Mouse (Mus musculus) E14TG2a.4 (cell line): Measurements from ENCODE around the gene Hist1h3f.
"Not testable (repeated sequence)": the region's sequence is repeated elsewhere in the genome, so short reads cannot be mapped to it uniquely, and the experiment has no call there.

Experiments
- H3K27me3 ChIP-seq: 2 replicates; pipeline ENCODE4 v1.6.1; 2014; ENCODE audit warnings: low read length, control low read depth; ENCODE audit not compliant: insufficient read depth
- H3K36me3 ChIP-seq: 2 replicates; pipeline ENCODE4 v1.6.1; 2014; ENCODE audit warnings: low read length, control low read depth; ENCODE audit not compliant: insufficient read depth
- H3K4me1 ChIP-seq: replicated peaks from 2 replicates; pipeline ENCODE4 v1.6.1; 2014; ENCODE audit warnings: low read depth, low read length, control low read depth
- H3K4me3 ChIP-seq: replicated peaks from 2 replicates; pipeline ENCODE4 v1.5.1; 2014; ENCODE audit warnings: mild to moderate bottlenecking, low read length
- H3K9me3 ChIP-seq: 2 replicates; pipeline ENCODE4 v1.6.1; 2014; ENCODE audit warnings: low read length, control low read depth
- CTCF ChIP-seq: conservative IDR thresholded peaks from 2 replicates; pipeline ENCODE4 v1.5.1; 2014; ENCODE audit warnings: low read length
- NANOG ChIP-seq: IDR thresholded peaks from 2 replicates; pipeline ENCODE4 v1.6.1; 2014; ENCODE audit warnings: borderline replicate concordance, low read length, mixed read lengths
- POU5F1 ChIP-seq: IDR thresholded peaks from 2 replicates; pipeline ENCODE4 v1.6.1; 2014; ENCODE audit warnings: low read length, borderline replicate concordance

The Hist1h3f gene

DNA sequence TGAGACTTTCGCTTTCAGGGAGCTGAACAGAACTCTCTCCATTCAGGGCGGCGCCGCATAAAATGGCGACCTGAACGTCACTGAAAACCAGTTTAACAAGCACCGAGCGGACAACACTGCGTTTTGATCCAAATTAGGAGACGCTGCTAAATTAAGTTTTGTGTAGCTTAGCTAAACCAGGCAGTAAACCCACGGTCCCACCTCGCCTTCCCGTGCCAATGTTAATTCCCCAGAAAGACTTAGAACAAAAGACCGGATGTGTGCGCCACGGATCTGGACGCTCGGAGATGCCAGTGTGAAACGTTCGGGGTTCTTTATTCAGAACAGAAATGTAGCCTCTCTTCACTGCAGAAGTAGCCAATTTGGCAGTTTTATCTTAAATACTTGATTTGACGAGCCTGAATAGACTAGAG is 41.2 kb downstream of the Hist1h3f start:
- H3K4me1 ChIP-seq = peaks cover 61% of the 10 kb centered on the region
- no peaks in the 10 kb centered on the region for H3K9me3 ChIP-seq
- no peaks in the 10 kb centered on the region for H3K36me3 ChIP-seq
- H3K4me3 ChIP-seq = peak overlapping the region; percentile 70
- no peaks in the 10 kb centered on the region for H3K27me3 ChIP-seq
- no peak for TF ChIP-seq POU5F1
- TF ChIP-seq CTCF = no peak
- TF ChIP-seq NANOG = no peak

DNA sequence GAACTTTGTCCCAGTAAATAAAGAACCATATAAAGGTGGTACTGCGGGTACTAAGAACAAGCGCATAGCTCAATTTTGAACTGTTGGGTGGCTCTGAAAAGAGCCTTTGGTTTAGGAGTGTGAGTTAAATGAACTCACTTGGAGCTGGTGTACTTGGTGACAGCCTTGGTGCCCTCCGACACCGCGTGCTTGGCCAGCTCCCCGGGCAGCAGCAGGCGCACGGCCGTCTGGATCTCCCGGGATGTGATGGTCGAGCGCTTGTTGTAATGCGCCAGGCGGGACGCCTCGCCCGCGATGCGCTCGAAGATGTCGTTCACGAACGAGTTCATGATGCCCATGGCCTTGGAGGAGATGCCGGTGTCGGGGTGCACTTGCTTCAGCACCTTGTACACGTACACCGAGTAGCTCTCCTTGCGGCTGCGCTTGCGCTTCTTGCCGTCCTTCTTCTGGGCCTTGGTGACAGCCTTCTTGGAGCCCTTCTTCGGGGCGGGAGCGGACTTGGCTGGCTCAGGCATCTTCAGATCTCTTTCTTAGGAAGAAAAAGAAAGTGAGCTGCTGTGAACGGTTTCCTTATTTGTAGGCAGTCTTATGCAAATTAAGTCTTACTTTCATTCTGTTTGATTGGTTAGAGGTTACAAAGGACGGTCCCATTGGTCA is 41.7 kb downstream of the Hist1h3f start:
- H3K4me1 ChIP-seq = peaks cover 57% of the 10 kb centered on the region
- peak overlapping the region; percentile 70 for H3K4me3 ChIP-seq
- not testable (repeated sequence) for H3K9me3 ChIP-seq, H3K36me3 ChIP-seq, H3K27me3 ChIP-seq

DNA sequence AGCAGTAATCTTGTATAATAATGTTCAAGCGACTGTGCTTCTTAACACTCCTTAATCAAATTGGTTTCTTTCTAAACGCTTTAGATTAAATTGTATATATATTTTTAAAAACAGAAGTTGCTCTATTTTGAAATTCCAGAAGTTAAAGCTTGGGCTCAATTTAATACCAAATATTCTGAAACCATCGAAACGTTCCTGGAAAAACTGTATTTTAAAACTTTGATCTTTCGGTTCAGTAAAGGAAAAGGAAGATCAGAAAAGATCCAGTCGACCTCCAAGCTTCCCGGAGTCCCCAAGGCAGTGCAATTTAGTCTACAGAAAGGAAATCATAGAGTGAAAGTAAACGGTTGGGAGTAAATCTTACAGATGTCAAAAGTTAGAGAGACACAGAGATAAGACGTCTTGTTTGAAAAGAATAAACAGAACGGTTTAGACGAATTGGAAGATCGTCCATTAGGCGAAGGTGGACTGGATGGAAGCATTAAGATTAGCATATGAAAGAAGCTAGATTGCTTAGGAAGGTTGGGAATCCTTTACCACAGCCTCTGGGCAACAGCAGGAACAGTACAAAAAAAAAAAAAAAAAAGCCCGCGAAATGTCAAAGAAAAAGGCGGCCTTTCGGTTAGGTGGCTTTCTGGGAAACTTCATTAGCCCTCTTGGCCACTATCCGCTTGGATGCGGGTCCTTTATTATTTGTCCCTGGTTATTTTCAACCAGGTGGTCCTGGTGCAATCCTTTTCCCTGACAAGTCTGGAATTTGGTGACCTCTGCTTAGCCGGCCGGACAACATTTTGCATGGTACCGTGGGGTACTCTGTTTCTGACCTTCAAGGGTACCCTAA is 42.5 kb downstream of the Hist1h3f start:
- H3K27me3 ChIP-seq = no peaks in the 10 kb centered on the region
- TF ChIP-seq CTCF (no peak), NANOG (peak; percentile 71), POU5F1 (peak; percentile 42)
- H3K9me3 ChIP-seq = peaks cover 8% of the 10 kb centered on the region
- H3K4me1 ChIP-seq = peaks cover 56% of the 10 kb centered on the region
- peak overlapping the region; percentile 63 for H3K4me3 ChIP-seq
- H3K36me3 ChIP-seq = no peaks in the 10 kb centered on the region

DNA sequence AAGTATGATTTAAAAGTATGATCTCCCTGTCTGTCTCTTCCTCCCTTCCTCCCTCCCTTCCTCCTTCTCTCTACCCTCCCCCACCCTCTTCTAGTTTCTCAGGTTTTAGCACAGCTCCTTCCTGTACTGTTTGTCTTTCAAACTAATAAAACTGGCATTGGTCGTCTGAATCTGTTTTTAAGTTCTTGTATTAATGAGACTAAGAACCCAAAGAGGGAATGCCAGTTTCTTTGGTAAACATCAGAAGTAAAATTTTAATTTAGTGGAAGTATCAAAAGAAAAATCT is 43.0 kb downstream of the Hist1h3f start:
- no peaks in the 10 kb centered on the region for H3K27me3 ChIP-seq
- peaks cover 14% of the 10 kb centered on the region for H3K9me3 ChIP-seq
- peak overlapping the region; percentile 63 for H3K4me3 ChIP-seq
- TF ChIP-seq POU5F1 (no peak), CTCF (no peak), NANOG (no peak)
- no peaks in the 10 kb centered on the region for H3K36me3 ChIP-seq
- H3K4me1 ChIP-seq = peaks cover 56% of the 10 kb centered on the region

DNA sequence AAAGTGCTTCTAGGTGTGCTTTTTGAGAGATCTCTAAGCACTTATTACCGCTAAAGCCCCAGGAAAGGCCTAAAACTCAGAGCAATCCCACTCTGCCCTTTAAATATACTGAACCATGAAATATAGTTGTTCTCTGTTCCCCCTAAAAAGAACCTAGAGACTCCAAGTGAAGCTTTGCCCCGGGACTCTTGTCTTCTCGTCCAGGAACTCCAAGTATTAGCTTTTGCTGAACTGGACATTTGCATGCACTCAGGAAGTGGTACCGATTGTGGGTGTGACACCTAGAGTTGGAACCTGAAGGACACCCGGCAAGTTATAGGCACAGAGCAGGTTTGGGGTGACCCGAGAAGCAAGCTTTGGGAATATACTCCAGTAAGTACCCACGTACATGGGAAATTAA is 47.4 kb downstream of the Hist1h3f start:
- Histone ChIP-seq H3K4me3 (no peak overlapping the region), H3K9me3 (peaks cover 36% of the 10 kb centered on the region), H3K4me1 (peaks cover 59% of the 10 kb centered on the region), H3K36me3 (no peaks in the 10 kb centered on the region), H3K27me3 (no peaks in the 10 kb centered on the region)
- no peak for TF ChIP-seq POU5F1
- no peak for TF ChIP-seq CTCF
- no peak for TF ChIP-seq NANOG

DNA sequence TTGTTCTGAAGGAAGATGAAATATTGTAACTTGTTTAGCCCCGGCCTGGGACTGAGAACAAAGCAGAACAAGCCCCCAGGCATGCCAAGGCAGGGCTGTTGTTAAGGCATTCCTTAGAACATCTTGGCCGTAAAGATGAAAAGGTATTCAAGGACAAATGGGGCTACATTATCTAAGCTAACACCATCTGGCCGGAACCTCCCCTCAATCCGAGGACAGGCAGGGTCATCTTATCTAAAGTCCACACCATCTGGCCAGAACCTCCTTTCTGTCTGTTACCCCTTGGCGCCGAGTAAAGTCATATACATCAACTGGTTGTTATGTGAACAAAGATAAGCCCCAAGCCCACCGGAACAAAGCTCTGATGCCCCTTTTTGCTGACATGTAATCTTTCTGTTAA is 48.0 kb downstream of the Hist1h3f start:
- H3K9me3 ChIP-seq = peaks cover 36% of the 10 kb centered on the region
- not testable (repeated sequence) for H3K4me3 ChIP-seq, H3K27me3 ChIP-seq, H3K36me3 ChIP-seq
- peaks cover 61% of the 10 kb centered on the region for H3K4me1 ChIP-seq

DNA sequence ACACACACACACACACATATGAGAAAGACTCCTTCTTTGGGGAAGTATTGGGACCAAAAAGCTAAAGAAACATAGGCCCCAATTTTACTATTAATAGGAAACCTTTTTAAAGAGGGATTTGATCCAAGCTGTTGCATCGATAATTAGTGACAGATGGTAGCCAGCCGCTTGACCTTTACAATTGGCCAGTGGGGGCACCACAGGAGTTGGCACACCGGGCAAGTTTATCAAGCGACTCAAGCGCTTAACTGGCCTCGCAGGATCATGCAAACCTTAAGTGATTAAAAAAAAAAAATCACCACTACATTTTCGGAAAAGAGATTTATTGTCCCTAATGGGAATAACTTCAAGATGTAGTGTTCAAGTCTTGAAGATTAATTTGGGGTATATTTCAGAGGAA is 48.8 kb downstream of the Hist1h3f start:
- peaks cover 61% of the 10 kb centered on the region for H3K4me1 ChIP-seq

DNA sequence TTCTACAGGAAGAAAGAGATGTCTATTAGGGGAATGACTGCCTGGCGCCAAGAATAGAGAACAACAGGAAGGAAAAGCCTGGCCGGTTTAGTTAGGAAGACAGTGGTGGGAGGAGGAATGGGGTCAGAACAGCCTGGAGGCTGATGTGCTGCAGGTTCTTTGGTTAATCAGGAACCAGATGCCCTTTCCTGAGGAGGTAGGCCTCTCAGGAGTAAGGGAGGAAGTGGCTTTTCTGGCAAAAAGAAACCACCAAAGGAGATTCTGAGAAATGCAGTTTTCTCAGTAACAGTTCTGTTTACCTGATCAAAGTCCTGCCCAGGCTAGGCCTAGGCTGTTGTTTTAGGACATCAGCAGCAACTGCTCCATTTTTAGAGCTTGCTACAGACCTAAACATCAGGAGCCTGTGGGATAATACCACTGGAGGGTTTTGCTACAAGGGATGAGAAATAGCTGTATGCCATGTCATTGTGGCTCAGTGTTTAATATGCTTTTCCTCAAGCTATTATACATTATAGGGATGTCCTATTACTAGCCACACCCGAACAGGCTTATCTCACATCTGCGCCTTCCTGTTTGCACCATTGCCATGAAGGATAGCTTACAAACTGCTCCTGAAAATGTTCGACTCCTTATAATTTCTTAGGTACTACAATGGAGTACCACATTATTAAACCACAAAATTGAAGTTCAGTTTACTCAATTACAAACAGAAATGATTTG is 49.4 kb downstream of the Hist1h3f start:
- H3K4me3 ChIP-seq = no peak overlapping the region
- TF ChIP-seq POU5F1 (no peak), CTCF (no peak), NANOG (no peak)
- peaks cover 58% of the 10 kb centered on the region for H3K4me1 ChIP-seq
- H3K9me3 ChIP-seq = peaks cover 36% of the 10 kb centered on the region
- no peaks in the 10 kb centered on the region for H3K36me3 ChIP-seq
- H3K27me3 ChIP-seq = no peaks in the 10 kb centered on the region

More for the DNA sequence above, 48.8 kb downstream of the Hist1h3f start:
- peaks cover 36% of the 10 kb centered on the region for H3K9me3 ChIP-seq
- no peaks in the 10 kb centered on the region for H3K27me3 ChIP-seq
- H3K4me3 ChIP-seq = no peak overlapping the region
- no peak for TF ChIP-seq NANOG
- TF ChIP-seq CTCF = no peak
- TF ChIP-seq POU5F1 = no peak
- no peaks in the 10 kb centered on the region for H3K36me3 ChIP-seq
